In genomic region chr6:120820144-120820543, GRCm38 (mm10) we compare ENCODE assay signal across 14 mouse cellular contexts. TPM values are rescaled to one million over a fixed set of nuclear protein-coding genes. Genes with fewer than 3 reads are reported as not detected.
DNase-seq lines count a peak whose midpoint lies in the region; ATAC-seq and TF ChIP-seq lines count a peak whose summit lies in the region.
"Had no signal": no experiment of that assay in that cellular context is flagged by ENCODE, and none has a peak within 500 bp of the region (broad histone marks: within the 10 kb centered on the region; RNA-seq: fewer than 3 reads in every experiment).

No protein-coding gene starts in this region.

- peak overlapping the region; percentile 100 for H3K4me3 ChIP-seq in erythroblast, embryonic 14.5 days (replicated peaks)
- H3K4me3 ChIP-seq in liver, embryonic 12.5 days = peak overlapping the region; percentile 81
- no peak overlapping the region; the same call in 1 of the 2 replicates for H3K4me3 ChIP-seq in stomach, postnatal 0 days (ENCODE audit: low read depth, low read length)
- no peak overlapping the region for H3K4me3 ChIP-seq in thymus, adult 2 months (ENCODE audit: control insufficient read depth, insufficient read depth, low read length)
- H3K4me3 ChIP-seq: left cerebral cortex, adult 2 months; neural tube, embryonic 12.5 days had no signal

- peak overlapping the region; percentile 83 for H3K4me2 ChIP-seq in liver, embryonic 12.5 days
- 0 out of 2 replicates have a peak overlapping the region, but pooled peaks have one; percentile 6 for H3K4me2 ChIP-seq in stomach, postnatal 0 days (replicated peaks; ENCODE audit: low read depth)

- 63% methylated on average over 5 of the region's 5 CpGs for WGBS in liver, embryonic 12.5 days (ENCODE audit: insufficient replicate concordance)
- 66% methylated on average over 5 of the region's 5 CpGs for WGBS in stomach, postnatal 0 days
- WGBS in thymus, adult 2 months = 84% methylated on average over 5 of the region's 5 CpGs

- ATAC-seq in erythroblast, adult 5-6 weeks (replicated peaks; ENCODE audit: low FRiP score, poor library complexity, severe bottlenecking) = no peak
- ATAC-seq in liver, embryonic 12.5 days = no peak
- ATAC-seq in stomach, postnatal 0 days (ENCODE audit: low FRiP score, low TSS enrichment) = no peak
- no peak for ATAC-seq in erythroid progenitor cell, adult 5-6 weeks (replicated peaks; ENCODE audit: low FRiP score, poor library complexity, severe bottlenecking)
- ATAC-seq: hindbrain, embryonic 16.5 days had no signal

- DNase-seq in thymus, postnatal 14 days = peak; percentile 10
- DNase-seq in thymus, adult 18-20 months = no peak
- DNase-seq in stomach, postnatal 0 days (ENCODE audit: low spot score) = no peak
- no peak for DNase-seq in thymus, adult 2 months

- peaks cover 53% of the 10 kb centered on the region for H3K4me1 ChIP-seq in erythroblast, embryonic 14.5 days (ENCODE audit: control insufficient read depth)
- H3K4me1 ChIP-seq in liver, embryonic 12.5 days = peaks cover 39% of the 10 kb centered on the region
- no peaks in the 10 kb centered on the region for H3K4me1 ChIP-seq in stomach, postnatal 0 days (replicated peaks; ENCODE audit: control insufficient read depth, insufficient read depth)
- peaks cover 12% of the 10 kb centered on the region for H3K4me1 ChIP-seq in thymus, adult 2 months (replicated peaks; ENCODE audit: control insufficient read depth, insufficient read depth, low read length)

- peak overlapping the region; percentile 86 for H3K9ac ChIP-seq in liver, embryonic 12.5 days
- no peak overlapping the region for H3K9ac ChIP-seq in stomach, postnatal 0 days (ENCODE audit: low read length)
- H3K9ac ChIP-seq: neural tube, embryonic 12.5 days had no signal

- TF ChIP-seq POLR2A in thymus, adult 2 months (IDR thresholded peaks at IDR 0.05; ENCODE audit: control insufficient read depth, extremely low read depth, insufficient read depth, low read length, poor library complexity) = no peak

- peaks cover 42% of the 10 kb centered on the region for H3K36me3 ChIP-seq in erythroblast, embryonic 14.5 days (ENCODE audit: control insufficient read depth)
- peaks cover 36% of the 10 kb centered on the region for H3K36me3 ChIP-seq in liver, embryonic 12.5 days
- peaks cover 8% of the 10 kb centered on the region for H3K36me3 ChIP-seq in stomach, postnatal 0 days (ENCODE audit: control insufficient read depth, insufficient read depth, low read length)
- H3K36me3 ChIP-seq in thymus, adult 2 months (ENCODE audit: control insufficient read depth, insufficient read depth, low read length) = peaks cover 23% of the 10 kb centered on the region

- TF ChIP-seq CTCF in stomach, postnatal 0 days (IDR thresholded peaks at IDR 0.05; ENCODE audit: low read depth) = no peak
- no peak for TF ChIP-seq CTCF in thymus, adult 2 months (IDR thresholded peaks at IDR 0.05; ENCODE audit: borderline replicate concordance, control insufficient read depth, extremely low read depth, insufficient read depth, low read length, poor library complexity)

- TF ChIP-seq EP300 in stomach, postnatal 0 days (optimal IDR thresholded peaks at IDR 0.05) = no peak

- H3K9me3 ChIP-seq in erythroblast, embryonic 14.5 days (ENCODE audit: control insufficient read depth, low read length) = no peaks in the 10 kb centered on the region
- H3K9me3 ChIP-seq in liver, embryonic 12.5 days (replicated peaks) = peaks cover 7% of the 10 kb centered on the region; the same call in 1 of the 2 replicates
- H3K9me3 ChIP-seq in stomach, postnatal 0 days (ENCODE audit: control insufficient read depth, low read length) = no peaks in the 10 kb centered on the region
- H3K9me3 ChIP-seq: neural tube, embryonic 12.5 days had no signal

- H3K27me3 ChIP-seq in erythroblast, embryonic 14.5 days (ENCODE audit: control insufficient read depth) = no peaks in the 10 kb centered on the region
- H3K27me3 ChIP-seq in liver, embryonic 12.5 days (replicated peaks) = no peaks in the 10 kb centered on the region
- H3K27me3 ChIP-seq in stomach, postnatal 0 days (ENCODE audit: control insufficient read depth, insufficient read depth, low read length) = no peaks in the 10 kb centered on the region
- H3K27me3 ChIP-seq in thymus, adult 2 months (ENCODE audit: control insufficient read depth, insufficient read depth, low read length) = no peaks in the 10 kb centered on the region
- H3K27me3 ChIP-seq: neural tube, embryonic 12.5 days had no signal

- H3K27ac ChIP-seq in liver, embryonic 12.5 days = peak overlapping the region; percentile 95; the same call in 1 of the 2 replicates
- H3K27ac ChIP-seq in stomach, postnatal 0 days (replicated peaks) = no peak overlapping the region
- H3K27ac ChIP-seq in thymus, adult 2 months (ENCODE audit: control insufficient read depth, insufficient read depth, low read length) = no peak overlapping the region
- H3K27ac ChIP-seq: left cerebral cortex, adult 2 months; neural tube, embryonic 12.5 days had no signal

RNA-seq across cellular contexts. Expression of gene Atp6v1e1, which starts 2.4 kb away (rescaled TPM):
- 19.0 and 20.2 TPM in 2 replicates for polyA plus RNA-seq in erythroblast, embryonic 14.5 days (2012)
- 131 and 140 TPM in 2 replicates for total RNA-seq in erythroblast, adult 5-6 weeks (2015; ENCODE audit: low replicate concordance)
- total RNA-seq in erythroblast, adult 5-6 weeks (2017; ENCODE audit: low replicate concordance) = 234 and 332 TPM in 2 replicates
- 150 and 151 TPM in 2 replicates for polyA plus RNA-seq in liver, embryonic 12.5 days (2016; fragmentation: Nextera tagmentation; extraction: Ambion mirVana)
- polyA plus RNA-seq in stomach, postnatal 0 days (2015; fragmentation: Nextera tagmentation; extraction: Ambion mirVana) = 251 and 252 TPM in 2 replicates
- polyA plus RNA-seq in thymus, adult 2 months (2012; rRNA removed) = 122 and 136 TPM in 2 replicates
- 87.2 and 135 TPM in 2 replicates for total RNA-seq in erythroid progenitor cell, adult 5-6 weeks (2015; ENCODE audit: low replicate concordance)
- total RNA-seq in erythroid progenitor cell, adult 5-6 weeks (2017; ENCODE audit: low replicate concordance) = 109 and 163 TPM in 2 replicates

RNA-seq across cellular contexts. Expression of gene Bcl2l13, which starts 15.9 kb away (rescaled TPM):
- polyA plus RNA-seq in erythroblast, embryonic 14.5 days (2012) = 15.0 and 17.5 TPM in 2 replicates
- 20.9 and 27.0 TPM in 2 replicates for total RNA-seq in erythroblast, adult 5-6 weeks (2015; ENCODE audit: low replicate concordance)
- total RNA-seq in erythroblast, adult 5-6 weeks (2017; ENCODE audit: low replicate concordance) = 38.6 and 38.7 TPM in 2 replicates
- polyA plus RNA-seq in liver, embryonic 12.5 days (2016; fragmentation: Nextera tagmentation; extraction: Ambion mirVana) = 50.3 and 50.6 TPM in 2 replicates
- 18.4 and 18.5 TPM in 2 replicates for polyA plus RNA-seq in stomach, postnatal 0 days (2015; fragmentation: Nextera tagmentation; extraction: Ambion mirVana)
- 43.5 and 48.0 TPM in 2 replicates for polyA plus RNA-seq in thymus, adult 2 months (2012; rRNA removed)
- 41.8 and 60.8 TPM in 2 replicates for total RNA-seq in erythroid progenitor cell, adult 5-6 weeks (2015; ENCODE audit: low replicate concordance)
- 36.0 and 47.5 TPM in 2 replicates for total RNA-seq in erythroid progenitor cell, adult 5-6 weeks (2017; ENCODE audit: low replicate concordance)

RNA-seq across cellular contexts. Expression of gene Slc25a18, which starts 46.8 kb away (rescaled TPM):
- polyA plus RNA-seq in erythroblast, embryonic 14.5 days (2012) = 0.10 and 0.15 TPM in 2 replicates
- total RNA-seq in erythroblast, adult 5-6 weeks (2015; ENCODE audit: low replicate concordance) = not detected in 2 replicates
- 0.26 TPM in 1 of 2 replicates, not detected in the other for total RNA-seq in erythroblast, adult 5-6 weeks (2017; ENCODE audit: low replicate concordance)
- polyA plus RNA-seq in liver, embryonic 12.5 days (2016; fragmentation: Nextera tagmentation; extraction: Ambion mirVana) = 0.18 TPM in 1 of 2 replicates, not detected in the other
- polyA plus RNA-seq in stomach, postnatal 0 days (2015; fragmentation: Nextera tagmentation; extraction: Ambion mirVana) = 0.10 and 0.13 TPM in 2 replicates
- polyA plus RNA-seq in thymus, adult 2 months (2012; rRNA removed) = 0.12 and 0.14 TPM in 2 replicates
- not detected in 2 replicates for total RNA-seq in erythroid progenitor cell, adult 5-6 weeks (2015; ENCODE audit: low replicate concordance)
- total RNA-seq in erythroid progenitor cell, adult 5-6 weeks (2017; ENCODE audit: low replicate concordance) = not detected in 2 replicates
- total RNA-seq: gastrocnemius, adult 18-20 months; megakaryocyte-erythroid progenitor cell, adult 5-6 weeks had no signal
- polyA plus RNA-seq: thymus, postnatal 0 days had no signal

Comparison
In these comparisons a context has a peak if more than half of its experiments do, and no peak if none do; other contexts are left out.
1. H3K4me3 ChIP-seq: peak in erythroblast, embryonic 14.5 days (single experiment) and liver, embryonic 12.5 days (single experiment); none in stomach, postnatal 0 days (single experiment) and thymus, adult 2 months (single experiment).